Mouse (Mus musculus): ENCODE measurements at regions not wholly inside any gene's neighbourhood (a gene's known extent, or its start where the extent isn't known, plus 50 kb on each side); places are given as distances from the start of the nearest gene placed in this dataset.

- DNase-seq (ENCODE audit: low read depth, low spot score) = no peak
Measured at GRCm38 (mm10) chr1:90343492-90343891, 139.7 kb downstream of the Ackr3 start.

DNA sequence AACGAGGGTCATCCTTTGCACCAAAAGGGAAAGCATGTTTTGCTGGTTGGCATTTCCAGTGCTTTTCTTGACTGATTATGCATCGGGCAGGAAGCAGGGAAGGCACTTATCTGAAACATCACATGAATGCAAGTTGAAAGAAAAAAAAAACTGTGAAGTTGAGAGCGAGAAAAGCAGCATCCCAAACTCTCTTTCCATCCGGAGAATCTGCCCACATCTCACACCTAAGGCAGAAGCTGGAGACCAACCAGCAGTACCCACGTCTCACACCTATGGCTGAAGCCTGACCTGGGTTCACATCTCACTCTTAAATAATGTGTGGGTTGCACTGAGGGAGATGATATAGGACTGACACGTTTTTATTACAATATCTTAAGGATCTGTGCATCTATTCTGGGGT lies 143.3 kb downstream of the Ackr3 start:
- DNase-seq (ENCODE audit: low read depth, low spot score) = no peak

GRCm38 (mm10) chr1:90349611-90350010 lies 145.8 kb downstream of the Ackr3 start:
- DNase-seq (ENCODE audit: low read depth, low spot score) = no peak

GRCm38 (mm10) chr1:90353325-90353724 lies 149.5 kb downstream of the Ackr3 start:
- no peak for DNase-seq (ENCODE audit: low read depth, low spot score)

GRCm38 (mm10) chr1:90356567-90356966 lies 152.8 kb downstream of the Ackr3 start:
- DNase-seq (ENCODE audit: low read depth, low spot score) = no peak

DNA sequence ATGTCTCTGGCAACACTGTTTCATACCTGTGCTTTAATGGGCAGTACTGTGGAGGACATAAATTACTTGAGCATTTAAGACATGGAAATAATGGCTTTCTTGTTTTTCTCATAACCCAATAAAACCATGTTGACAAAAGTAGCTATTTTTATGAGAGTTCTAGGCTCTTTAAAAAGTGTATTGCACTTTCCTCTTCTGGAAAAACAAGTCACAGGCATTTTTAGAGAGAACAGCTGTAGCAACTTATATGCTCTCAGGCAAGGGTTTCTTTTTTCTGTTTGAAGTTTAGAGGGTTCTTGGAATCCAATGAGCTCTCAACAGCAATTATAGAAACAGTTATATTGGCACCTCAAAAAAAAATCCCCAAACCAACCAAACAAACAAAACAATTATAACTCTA lies 153.6 kb downstream of the Ackr3 start:
- DNase-seq (ENCODE audit: low read depth, low spot score) = no peak

GRCm38 (mm10) chr1:90358971-90359370 lies 155.2 kb downstream of the Ackr3 start:
- DNase-seq (ENCODE audit: low read depth, low spot score) = no peak

DNA sequence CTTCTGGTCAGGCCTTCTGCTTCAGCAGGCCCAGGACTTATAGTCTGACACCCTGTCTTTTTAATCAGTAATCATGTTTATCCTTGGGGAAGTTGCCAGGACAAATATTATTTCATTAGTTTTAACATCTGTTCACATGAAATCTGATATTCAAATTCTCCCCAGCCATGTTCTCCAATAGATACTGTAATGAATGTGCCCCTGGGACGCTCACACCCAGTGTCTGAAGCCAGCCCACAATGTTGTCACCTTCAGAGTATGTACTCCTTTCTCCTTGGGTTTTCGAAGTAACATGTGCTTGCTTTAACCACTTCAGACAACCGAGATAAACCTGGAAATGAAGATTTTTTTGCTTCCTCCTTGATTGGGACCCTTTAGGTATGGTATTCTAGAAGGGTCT lies 156.3 kb downstream of the Ackr3 start:
- DNase-seq (ENCODE audit: low read depth, low spot score) = no peak

- no peak for DNase-seq (ENCODE audit: low read depth, low spot score)
Measured at GRCm38 (mm10) chr1:90364444-90364843, 160.7 kb downstream of the Ackr3 start.

DNA sequence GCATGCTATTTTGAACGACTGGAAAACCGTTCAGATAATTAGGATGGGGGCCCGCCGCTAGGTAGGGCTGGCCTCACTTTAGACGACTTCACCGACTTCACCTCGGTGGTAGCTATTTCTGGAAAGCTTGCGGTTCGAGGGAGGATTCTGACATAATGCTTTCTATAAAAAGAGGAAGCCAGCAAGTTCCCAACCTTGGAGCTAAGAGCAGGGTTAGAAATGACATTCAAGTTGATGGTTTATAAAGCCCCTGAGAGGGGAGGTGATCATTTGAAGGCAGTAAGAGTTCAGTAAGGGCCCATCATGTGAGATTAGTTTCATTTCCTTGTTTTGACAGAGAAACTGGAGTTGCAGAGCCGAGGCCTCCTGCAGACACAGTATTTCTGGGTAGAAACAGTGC lies 164.8 kb downstream of the Ackr3 start:
- no peak for DNase-seq (ENCODE audit: low read depth, low spot score)

GRCm38 (mm10) chr1:90369287-90369686 lies 165.5 kb downstream of the Ackr3 start:
- no peak for DNase-seq (ENCODE audit: low read depth, low spot score)

DNA sequence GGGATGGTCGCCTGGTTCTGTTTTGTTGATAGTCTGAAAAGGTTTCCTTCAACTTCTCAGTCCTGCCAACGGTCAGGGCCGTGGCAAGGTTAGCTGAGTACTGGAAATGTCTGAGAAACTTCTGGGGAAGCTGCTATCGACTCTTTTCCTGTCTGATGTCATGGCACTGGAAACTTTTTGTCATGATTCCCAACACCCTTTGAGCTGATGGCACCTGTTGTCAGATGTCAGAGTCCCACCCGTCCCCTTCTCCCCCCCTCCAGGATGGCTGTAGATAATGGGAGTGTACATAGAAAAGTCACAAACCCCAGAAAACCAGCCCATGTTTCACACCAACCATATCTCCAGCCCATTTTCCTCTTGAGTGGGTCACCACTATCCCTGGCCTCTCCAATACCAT lies 167.0 kb downstream of the Ackr3 start:
- no peak for DNase-seq (ENCODE audit: low read depth, low spot score)

- no peak for DNase-seq (ENCODE audit: low read depth, low spot score)
Measured at GRCm38 (mm10) chr1:90373001-90373400, 169.2 kb downstream of the Ackr3 start.

DNA sequence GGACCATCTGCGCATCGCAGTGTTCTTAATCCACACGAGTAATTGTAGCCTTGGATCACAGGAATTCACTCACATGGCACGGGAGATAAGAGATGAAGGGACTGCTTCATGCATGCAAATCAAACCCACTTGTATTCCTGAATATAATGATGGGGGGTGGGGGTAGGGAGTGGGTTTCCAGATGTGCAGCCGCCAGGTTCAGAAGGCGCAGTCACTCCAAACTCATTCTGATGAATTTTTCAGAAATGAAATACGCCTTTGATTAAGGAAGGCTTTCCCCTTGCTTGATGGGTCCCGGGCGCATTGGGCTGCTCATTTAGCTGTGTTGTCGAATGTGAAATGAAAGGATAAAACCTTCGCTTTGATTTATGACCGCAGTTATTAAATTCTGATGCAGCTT lies 170.7 kb downstream of the Ackr3 start:
- DNase-seq (ENCODE audit: low read depth, low spot score) = no peak

GRCm38 (mm10) chr1:90380034-90380705 lies 176.4 kb downstream of the Ackr3 start:
- DNase-seq (ENCODE audit: low read depth, low spot score) = no peak

GRCm38 (mm10) chr1:90382941-90383470 lies 179.2 kb downstream of the Ackr3 start:
- no peak for DNase-seq (ENCODE audit: low read depth, low spot score)

- no peak for DNase-seq (ENCODE audit: low read depth, low spot score)
Measured at GRCm38 (mm10) chr1:90385024-90385423, 181.2 kb downstream of the Ackr3 start.

DNA sequence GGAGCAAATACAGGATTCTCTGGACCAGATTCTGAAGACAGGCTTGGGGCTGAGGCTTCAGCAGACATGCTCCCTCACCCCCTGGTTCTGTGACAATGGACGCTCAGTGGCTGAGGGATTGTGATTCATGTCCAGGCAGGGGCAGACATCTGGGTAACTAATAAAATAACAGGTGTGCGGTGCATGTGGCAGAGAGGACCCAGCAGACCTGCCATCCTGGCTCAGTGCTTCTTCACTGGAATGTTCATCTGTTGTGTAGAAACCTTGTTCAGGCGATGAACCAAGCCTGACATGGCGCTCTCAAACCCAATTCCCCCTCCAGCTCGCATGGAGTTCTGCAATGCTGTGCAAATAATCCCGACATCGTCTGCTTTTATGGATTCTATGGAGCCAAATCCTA lies 183.0 kb downstream of the Ackr3 start:
- no peak for DNase-seq (ENCODE audit: low read depth, low spot score)

GRCm38 (mm10) chr1:90390422-90390821 lies 186.6 kb downstream of the Ackr3 start:
- DNase-seq (ENCODE audit: low read depth, low spot score) = no peak

DNA sequence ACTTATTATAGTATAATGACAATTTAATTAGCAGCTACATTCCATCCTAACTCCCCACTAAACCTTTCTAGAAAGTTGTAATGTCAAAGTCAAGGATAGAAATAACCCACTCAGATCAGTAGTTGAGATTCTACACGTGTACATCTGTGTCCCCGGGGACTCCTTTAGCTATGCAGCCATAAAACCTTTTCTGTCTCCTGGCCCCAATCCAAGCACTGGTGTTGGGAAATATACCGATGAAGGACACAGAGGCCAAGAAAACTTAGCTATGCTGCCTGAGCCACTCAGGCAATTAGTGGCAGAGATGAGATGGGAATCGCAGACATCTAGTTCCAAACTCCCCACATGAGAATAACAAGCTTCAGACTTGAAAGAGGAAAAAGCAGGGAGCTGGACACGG lies 190.1 kb downstream of the Ackr3 start:
- DNase-seq (ENCODE audit: low read depth, low spot score) = no peak

- no peak for DNase-seq (ENCODE audit: low read depth, low spot score)
Measured at GRCm38 (mm10) chr1:90395331-90396016, 191.7 kb downstream of the Ackr3 start.

GRCm38 (mm10) chr1:90396660-90397059 lies 192.9 kb downstream of the Ackr3 start:
- no peak for DNase-seq (ENCODE audit: low read depth, low spot score)

DNA sequence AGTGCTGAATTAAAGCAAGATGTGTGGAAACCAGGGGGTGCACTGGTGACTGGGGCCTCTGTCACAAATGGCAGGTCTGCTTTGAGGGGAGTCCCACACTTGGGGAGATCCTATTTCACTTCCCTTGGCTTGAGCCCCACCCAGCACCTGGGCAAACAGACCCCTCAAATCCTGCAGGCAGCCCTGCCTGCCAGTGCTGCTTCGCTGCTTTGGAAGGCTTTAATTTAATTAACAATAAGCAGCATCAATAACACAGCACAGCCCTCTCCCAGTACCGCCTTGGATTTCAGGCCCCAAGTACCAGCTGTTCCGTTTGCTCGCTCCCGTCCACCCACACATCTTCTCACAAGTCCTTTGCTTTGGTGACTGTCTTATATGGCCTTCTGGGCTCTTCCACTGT lies 193.6 kb downstream of the Ackr3 start:
- no peak for DNase-seq (ENCODE audit: low read depth, low spot score)
